Mouse (Mus musculus) urinary bladder, postnatal 10 days (tissue): ENCODE measurements around the gene Slc43a2.
"Not testable (repeated sequence)": the region's sequence is repeated elsewhere in the genome, so short reads cannot be mapped to it uniquely, and the experiment has no call there.

Source experiments
- DNase-seq: peaks from one replicate; pipeline ENCODE4 v3.0.0; 2022; ENCODE audit warnings: low spot score

The Slc43a2 gene

DNA sequence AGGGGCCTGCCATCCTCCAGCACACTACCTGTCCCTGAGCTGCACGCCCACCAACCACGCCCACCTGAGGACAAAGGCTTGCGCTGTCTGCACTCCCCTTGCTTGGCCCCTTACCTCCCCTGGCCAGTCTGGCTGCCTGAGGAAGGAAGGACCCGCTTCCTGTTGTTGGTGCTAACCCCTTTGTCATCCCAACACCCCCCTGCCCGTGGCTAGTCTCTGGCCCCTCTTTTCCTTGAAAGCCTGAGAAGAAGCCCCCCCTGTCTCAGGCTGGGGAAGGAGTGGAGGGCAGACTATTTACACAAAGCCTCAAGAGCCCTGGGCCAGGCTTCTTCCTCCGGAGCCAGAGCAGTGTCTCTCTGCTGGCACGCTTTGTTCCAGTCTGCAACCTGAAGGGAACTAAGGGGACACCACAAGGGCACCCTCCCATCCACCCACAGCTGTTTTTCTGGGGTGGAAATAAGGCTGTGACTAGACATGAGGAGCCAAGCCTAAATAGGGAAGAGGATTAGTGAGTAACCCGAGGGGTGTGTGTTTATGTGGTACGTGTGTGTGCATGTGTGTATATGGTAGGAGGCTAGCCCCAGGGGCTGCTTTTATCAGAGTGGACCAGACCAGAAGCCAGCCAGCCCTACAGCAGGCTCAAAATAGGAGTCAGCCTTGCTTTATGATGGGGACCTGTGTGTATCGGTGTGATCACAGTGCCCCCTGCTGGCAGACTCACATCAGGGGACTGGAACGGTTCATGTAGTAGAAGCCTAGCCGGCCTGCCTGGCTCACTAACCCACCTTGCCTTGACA is 41.6 kb downstream of the Slc43a2 start:
- peak; percentile 83 for DNase-seq

DNA sequence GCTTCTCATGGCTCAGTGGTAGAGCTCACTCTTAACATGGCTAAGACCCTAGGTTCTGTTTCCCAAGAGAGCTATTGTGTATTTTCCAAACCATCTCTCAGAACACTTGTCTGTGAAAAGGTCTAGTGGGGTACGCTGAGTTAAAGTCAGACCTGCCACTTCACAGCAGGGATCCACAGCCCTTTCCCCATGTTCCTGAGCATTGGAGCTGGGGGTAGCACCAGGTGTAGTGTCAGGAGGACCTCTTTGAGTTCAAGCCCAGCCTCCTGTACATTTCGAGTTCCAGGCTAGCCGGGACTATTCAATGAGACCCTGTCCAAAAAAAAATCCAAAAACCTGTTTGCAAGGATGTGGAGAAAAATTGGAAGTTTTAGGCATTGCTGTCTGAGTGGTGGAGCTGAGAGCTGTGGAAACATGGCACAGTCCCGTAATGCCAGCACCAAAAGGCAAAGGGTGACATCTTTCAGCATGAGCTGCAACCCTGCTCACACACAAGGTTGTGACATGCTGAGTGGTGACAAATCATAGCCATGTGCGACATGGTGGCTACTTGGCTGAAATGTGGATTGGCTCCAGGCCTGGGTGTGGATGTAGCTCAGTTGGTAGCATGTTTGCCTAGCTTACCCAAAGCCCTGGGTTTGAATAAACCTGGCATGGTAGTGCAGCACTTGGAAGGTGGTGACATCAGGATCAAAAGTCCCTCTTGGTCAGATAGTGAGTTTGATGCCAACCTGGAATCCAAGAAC is 43.1 kb downstream of the Slc43a2 start:
- no peak for DNase-seq

DNA sequence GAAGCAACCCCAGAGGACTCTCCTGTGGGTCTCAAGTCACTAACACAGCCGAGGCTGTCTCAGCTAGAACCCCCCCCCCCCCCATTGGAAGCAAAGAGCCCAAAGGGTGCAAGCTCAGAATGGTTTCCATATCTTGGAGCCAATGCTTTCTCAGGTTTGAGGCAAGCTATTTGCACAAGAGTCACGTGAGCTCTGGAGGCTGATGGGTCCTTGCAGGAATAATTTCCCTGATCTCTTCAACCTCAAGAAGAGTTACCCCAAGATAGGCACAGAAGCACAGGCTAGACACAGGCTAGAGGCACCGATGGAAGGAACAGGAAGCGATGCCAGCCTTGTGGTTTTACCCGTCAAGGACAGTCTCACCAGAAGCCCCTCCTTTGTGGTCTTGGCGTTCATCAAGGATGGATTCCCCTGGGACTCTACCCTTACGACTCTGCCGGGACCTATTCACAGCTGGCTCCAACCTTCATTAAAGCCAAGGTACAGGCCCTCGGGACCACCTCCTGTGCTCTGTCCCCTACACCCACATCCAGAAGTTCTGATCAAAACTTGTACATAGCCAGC is 44.1 kb downstream of the Slc43a2 start:
- no peak for DNase-seq

DNA sequence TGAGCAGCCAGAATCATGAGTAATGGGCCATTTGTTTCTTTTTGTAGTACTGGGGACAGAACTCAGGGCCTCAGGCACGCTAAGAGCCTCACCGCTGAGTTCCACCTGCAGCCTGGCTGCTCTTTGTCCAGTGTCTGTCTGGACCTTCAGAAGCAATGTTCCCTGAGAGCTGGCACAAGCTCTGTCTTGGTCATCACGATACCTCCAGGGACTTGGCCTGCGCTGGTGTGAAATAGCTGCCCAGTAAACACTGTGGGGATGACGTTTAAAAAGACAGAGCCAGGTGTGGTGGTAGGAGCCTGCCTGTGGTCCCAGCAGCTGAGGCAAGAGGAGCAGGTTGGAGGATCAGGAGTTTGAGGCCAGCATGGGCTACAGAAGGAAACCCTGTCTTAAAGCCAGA is 47.1 kb downstream of the Slc43a2 start:
- no peak for DNase-seq

DNA sequence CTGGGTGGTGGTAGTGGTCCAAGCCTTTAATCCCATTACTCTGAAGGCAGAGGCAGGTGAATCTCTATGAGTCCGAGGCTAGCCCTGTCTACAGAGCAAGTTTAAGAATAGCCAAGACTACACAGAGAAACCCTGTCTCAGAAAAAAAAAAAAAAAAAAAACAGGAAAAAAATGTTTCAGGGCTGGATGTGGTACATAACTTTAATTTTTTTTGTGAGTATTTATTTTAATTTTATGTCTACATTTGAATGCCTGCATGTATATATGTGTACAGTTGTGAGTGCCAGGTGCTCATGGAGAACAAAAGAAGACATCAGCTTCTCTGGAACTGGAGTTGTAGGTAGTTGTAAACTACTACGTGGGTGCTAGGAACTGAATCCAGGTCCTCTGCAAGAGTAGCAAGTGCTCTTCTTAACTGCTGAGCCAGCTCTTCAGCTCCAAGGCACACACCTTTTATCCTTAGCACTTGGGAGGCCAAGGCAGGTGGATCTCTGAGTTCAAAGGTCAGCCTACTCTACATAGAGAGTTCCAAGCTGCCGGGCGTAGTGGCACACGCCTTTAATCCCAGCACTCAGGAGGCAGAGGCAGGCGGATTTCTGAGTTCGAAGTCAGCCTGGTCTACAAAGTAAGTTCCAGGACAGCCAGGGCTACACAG is 50.1 kb downstream of the Slc43a2 start:
- DNase-seq = no peak

DNA sequence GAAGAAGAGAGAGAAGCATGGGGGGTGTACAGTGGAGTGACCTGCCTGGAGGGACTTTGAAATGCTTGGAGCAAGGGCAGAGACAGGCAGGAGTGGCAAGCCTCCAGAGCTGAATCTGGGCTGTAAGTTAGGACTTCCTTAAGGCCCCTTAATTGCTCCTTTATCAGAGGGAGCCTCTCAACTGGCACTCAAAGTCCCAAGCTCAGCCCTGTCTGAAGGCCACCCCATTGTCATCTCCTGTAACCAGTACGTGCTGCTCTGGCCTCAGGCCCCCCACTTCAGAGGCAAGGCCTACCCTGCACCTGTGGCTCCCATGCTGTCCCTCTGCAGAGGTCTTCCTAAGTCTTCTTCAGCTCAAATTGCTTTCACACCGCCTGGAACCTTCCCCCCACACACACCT is 52.0 kb downstream of the Slc43a2 start:
- DNase-seq = no peak

DNA sequence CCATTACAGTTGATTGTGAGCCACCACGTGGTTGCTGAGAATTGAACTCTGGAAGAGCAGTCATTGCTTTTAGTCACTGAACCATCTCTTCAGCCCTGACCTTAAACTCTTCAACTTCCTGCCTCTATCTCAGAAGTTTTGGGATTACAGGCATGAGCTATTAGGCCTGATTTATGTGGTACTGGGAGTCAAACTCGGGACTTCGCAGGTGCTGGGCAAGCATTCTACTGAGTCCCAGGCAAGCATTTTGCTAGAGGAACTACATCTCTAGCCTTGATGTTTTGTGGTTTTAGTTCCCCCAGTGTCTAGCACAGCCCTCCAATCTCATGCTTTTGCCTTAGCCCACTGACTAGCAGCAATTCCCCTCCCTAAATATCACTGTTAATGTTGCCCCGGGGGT is 53.6 kb downstream of the Slc43a2 start:
- no peak for DNase-seq

DNA sequence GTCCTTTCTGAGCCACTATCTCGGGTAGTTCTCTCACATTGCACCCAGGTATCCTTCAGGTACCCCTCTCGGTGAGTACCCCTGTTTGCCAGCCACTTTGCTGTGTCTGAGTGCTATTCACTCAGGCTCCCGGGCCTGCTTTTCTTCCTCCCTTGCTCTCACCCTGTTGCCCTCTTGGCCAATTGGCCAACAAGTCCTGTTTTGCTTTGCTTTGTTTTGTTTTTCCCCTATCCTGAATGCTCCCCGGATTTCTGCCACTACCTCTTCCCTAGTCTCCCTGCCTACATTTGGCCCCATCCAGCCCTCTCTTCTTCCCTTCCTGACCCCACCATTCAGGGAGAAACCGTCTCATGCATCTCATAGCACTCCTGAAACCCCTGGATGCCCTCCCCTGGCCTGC is 54.5 kb downstream of the Slc43a2 start:
- no peak for DNase-seq

DNA sequence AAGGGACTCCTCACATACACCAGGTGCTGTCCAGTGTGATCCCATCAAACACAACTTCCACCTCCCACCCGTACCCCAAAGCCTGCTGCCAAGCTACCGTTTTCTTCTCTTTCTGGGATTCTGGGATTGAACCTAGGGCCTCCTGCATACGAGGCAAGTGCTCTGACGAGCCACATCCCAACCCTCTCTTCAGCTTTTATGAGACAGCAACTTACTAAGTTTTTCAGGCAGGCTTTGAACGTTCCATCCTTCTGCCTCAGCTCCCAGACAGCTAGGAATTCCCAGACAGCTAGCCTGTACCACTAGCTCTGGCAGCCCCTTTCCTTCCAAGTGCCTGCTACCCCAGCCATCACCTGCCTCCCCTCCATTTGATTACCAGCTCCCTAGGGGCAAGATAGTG is 55.5 kb downstream of the Slc43a2 start:
- DNase-seq = no peak

DNA sequence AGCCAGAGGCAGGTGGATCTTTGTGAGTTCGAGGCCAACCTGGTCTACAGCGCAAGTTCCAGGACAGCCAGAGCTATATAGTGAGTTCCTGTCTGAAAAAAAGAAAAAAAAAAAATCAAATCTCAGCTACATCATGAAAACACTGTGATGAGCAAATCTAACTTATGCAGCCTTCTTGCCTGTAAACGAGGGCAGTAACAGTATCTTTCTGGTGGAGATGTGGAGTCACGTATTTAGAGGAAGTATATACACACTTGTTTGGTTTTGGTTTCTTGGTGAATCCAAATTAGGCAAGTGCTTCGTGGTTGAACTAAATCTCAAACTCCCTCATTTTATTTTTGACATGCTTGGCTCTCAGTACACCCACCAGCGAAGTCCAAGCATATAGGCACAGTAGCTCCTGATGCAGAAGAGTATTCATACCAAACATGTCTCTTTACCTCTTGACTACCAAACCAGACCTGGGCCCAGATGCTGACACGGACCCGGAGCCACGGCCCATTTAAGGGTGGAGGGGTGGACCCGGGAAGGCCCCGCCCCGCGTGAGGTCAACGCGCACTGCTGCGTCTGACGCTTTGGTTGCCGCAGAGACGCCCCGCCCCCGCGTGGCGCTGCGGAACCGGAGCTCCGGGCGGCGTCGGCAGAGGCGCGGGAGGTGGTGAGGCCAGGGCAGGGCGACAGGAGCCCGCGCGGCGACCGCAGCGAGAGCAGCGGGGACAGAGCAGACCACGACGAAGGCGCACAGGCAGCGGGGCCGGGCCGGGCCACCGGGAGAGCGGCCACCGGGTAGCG is 56.2 kb downstream of the Slc43a2 start, which contains the start of gene Pitpna:
TSS of gene Pitpna (plus strand) at position 605 of the 792 bp plus-strand sequence.
- peak; percentile 75 for DNase-seq

DNA sequence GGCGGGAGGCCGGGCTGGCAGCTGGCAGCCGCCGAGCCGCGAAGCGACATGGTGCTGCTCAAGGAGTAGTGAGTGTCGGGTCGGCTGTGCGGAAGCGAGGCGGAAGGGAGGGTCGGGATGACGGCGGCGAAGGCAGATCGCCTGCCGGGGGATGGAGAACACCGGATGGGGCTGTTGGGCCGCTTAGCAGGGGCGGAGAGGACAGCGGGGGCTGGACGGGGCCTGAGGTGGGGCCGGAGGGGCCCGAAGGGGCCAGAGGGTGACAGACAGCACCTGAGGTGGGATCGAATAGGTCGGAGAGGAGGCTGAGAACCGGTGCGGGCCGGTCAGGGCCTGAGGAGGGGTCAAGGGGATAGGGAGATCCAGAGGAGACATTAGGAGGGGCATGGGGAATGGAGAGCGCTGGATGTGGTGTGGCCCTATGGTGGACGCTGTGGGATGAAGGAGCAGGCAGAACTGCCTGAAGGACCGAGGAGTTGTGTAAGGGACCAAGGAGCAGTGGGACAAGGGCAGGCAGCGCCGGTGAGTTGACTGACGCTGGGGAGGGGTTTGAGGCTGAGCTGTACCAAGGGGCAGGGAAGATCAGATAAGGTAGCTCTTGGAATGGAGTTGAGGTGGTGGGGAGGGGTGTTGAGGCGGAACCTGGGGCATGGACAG is 56.9 kb downstream of the Slc43a2 start:
- DNase-seq = no peak

DNA sequence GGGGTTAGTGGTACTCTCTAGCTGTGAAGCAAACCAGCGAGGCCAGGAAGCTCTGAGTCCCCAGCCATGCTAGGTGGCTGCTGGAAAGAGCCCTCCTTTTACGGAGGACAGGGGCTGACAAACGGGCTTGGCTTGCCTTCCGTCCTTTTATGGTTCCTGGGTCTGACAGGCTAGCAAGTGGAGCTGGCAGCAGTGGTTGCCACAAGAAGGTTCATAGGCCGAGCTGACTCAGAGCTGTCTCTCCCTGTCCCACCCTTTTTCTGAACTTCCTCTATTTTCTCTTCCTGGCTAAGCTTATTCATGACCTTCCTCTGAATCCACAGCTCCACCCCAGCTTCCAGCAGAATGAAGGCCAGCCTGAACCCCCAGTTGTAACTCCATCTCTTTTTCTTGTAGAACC is 61.1 kb downstream of the Slc43a2 start:
- DNase-seq = no peak

DNA sequence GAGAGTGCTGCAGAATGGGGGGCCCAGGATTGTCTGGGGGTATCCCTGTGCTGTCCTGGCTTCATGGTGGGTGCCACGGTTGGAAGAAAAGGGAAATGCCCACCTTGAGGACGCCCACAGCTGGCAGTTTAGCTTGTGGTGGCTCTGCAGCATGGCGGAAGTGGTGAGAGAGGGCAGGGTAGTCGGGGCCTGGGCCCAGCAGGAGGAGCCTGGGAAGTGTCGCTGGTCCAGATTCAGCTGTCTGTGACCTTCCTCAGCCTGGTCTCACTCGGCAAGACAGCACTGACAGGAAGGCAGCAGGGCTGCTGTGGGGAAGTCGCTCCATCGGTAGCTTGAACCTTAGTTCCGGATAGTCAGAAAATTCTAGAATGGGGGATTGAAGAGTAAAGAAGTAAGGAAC is 62.9 kb downstream of the Slc43a2 start:
- DNase-seq = no peak

DNA sequence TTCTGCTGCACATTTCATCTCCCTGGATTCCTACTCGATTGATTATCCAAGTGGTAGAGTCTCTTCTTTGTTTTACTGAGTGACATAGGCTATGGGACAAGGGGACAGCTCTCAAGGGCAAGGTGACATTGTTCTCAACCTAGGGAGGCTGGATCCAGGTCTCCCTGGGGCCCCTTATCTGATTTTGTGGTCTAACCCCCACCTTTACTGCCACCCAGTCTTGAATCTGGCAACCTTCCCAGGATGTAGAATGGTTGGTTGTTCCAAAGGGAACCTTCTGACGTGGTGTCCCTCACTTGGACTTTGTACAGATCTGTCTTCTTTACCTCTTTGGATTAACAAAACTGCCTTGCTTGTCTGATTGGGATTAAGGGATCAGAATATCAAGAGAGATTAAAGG is 63.9 kb downstream of the Slc43a2 start:
- DNase-seq = no peak

DNA sequence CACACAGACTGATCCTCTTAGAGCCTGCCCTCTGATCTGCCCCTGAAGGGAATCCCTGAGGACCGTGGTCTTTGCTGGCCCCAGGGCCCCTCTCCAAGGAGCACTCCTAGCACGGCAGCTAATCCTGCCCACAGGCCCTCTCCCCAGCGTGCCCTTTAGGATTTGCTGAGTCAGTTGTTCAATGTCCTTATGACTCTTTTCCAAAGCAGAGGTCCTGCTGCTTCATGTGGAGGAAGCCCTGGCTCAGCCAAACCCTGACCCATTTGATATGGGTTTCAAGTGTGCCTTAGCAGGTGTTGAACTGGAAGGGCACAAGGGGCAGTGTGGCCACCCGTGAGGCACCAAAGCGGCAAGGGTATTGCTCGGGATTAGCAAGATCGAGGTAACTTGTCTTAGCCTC is 64.3 kb downstream of the Slc43a2 start:
- DNase-seq = no peak

DNA sequence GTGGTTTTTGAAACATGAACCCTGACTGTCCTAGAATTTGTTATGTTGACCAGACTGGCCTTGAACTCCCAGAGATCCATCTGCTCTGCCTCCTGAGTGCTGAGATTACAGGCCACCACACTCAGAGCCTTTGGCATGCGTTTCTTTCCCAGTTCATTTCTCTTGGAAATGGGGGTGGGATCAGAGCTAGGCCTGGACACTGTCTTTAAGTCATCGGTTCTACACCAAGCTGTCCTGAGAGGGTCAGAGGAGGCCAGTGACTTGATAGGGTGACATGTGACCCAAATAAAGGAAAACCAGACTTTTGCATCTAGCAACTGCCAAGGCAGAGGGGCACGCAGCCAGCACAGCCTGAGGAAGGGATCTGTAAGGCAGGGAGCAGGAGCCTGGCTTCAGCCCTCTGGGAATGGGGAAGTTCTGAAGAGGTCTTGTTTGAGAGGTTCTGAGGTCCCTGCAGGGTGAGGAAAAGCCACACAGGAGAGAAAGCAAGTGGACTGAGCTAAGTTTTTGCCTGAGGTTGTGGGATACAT is 65.3 kb downstream of the Slc43a2 start:
- no peak for DNase-seq

DNA sequence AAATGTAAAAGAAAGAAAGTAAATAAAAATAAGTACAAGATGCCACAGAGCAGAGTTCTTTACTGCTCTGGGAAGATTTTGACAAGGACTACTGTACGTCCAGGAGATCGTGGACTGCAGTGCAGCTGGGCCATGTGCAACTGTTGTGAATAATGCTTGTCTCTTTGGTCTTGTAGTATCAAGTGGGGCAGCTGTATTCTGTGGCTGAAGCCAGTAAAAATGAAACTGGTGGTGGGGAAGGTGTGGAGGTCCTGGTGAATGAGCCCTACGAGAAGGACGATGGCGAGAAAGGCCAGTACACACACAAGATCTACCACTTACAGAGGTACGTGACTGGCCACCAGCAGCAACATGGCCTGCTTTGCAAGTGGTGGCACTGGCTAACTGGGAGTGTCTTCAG is 66.5 kb downstream of the Slc43a2 start:
- DNase-seq = no peak

DNA sequence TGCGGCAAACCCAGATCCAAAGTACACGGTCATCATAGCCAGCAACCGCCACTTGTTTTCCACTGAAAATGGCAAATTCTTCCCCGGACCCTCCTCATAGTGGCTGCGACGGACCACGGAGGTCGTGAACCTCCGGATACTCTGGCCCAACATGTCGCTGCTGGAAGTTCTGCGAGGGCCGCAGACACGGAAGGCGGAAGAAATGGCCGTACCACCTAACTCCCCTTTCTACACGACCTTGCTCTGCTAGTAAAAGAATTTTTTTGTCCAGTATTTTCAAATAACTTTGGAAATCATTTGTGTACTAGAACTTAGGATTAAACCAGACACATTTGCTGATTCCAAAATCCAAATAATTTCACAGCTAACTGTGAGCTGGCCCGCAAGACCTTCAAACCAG is 68.3 kb downstream of the Slc43a2 start:
- not testable (repeated sequence) for DNase-seq

DNA sequence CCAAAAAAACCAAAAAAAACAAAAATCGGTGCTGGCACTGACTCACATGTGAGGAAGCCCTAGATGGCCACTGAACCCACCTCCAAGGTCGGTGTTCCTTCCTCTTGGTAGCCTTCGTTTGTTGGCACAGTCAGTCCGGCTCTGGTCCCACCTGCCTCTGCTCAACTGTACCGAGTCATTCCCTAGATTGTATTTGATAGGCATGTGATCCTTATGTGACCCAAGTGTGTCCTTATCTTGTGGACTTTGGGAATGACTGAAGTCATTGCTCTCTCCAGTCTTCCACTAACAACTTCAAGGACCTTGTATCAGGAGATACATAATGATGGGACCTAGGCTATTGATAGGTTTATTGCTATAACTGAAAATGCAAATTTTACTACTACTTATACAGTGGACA is 73.3 kb downstream of the Slc43a2 start:
- no peak for DNase-seq

DNA sequence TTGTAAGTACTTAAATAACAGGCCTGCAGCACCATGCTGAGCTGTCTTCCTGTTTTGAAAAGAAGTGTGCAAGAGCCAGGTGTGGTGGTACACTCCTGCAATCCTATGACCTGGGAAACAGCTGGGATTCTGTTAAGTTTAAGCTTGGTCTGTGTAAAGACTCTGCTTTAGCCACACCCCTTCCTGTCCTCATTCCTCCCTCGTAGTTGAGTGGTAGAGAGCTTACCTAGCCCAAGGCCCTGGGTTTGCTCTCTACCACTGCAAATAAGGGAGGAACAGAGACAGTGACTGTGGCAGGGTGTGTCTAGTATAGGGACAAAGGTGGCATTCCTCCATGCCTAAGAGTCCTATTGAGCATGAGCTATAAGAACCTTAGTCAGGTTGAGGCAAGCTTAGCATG is 73.8 kb downstream of the Slc43a2 start:
- DNase-seq = no peak

DNA sequence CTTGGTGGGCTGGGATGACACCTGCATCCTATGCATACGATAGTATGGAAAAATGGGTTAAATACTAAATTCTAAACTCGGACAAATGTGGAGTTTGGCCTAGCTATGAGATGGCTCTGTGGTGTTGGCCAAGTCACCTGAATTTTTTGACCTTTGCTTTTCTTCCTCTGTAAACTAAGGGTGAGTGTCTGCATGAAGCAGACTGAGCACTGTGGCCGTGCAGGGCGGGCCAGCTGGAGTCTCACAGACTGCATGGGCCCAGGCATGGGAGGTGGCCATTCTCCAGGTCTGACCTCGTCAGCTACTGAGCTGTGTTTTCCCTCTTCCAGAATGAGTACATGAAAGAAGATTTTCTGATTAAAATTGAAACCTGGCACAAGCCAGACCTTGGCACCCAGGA is 77.3 kb downstream of the Slc43a2 start:
- no peak for DNase-seq
